Mouse (Mus musculus): ENCODE measurements around the gene Dbi.
A peak's percentile ranks its signal among the peaks of the same experiment; 100 is the strongest.

The Dbi gene

GRCm38 (mm10) chr1:120120969-120121811, at the start of gene Dbi, which contains the start of gene 3110009E18Rik:
Gene Dbi (minus strand): TSS chr1:120121078.
Gene 3110009E18Rik (plus strand): TSS chr1:120121187.
- peak; percentile 98 to 99 for DNase-seq

- DNase-seq = no peak
Observed at GRCm38 (mm10) chr1:120170307-120170706, 49.4 kb upstream of the Dbi start.

GRCm38 (mm10) chr1:120168674-120169073, 47.8 kb upstream of the Dbi start:
- no peak for DNase-seq

GRCm38 (mm10) chr1:120168016-120168415, 47.1 kb upstream of the Dbi start:
- no peak for DNase-seq

GRCm38 (mm10) chr1:120162616-120163015, 41.7 kb upstream of the Dbi start:
- no peak for DNase-seq

GRCm38 (mm10) chr1:120161502-120161901, 40.6 kb upstream of the Dbi start:
- DNase-seq = no peak

- DNase-seq = no peak
Observed at GRCm38 (mm10) chr1:120158474-120159127, 37.7 kb upstream of the Dbi start.

- DNase-seq = peak in 1 of 2 experiments; percentile 25
Observed at GRCm38 (mm10) chr1:120155325-120155724, 34.4 kb upstream of the Dbi start.

GRCm38 (mm10) chr1:120154232-120154631, 33.4 kb upstream of the Dbi start:
- DNase-seq = peak in 1 of 2 experiments; percentile 54

- no peak for DNase-seq
Observed at GRCm38 (mm10) chr1:120146994-120147393, 26.1 kb upstream of the Dbi start.

- DNase-seq = no peak
Observed at GRCm38 (mm10) chr1:120145527-120146216, 24.8 kb upstream of the Dbi start.

GRCm38 (mm10) chr1:120142551-120142950, 21.7 kb upstream of the Dbi start:
- peak in 1 of 2 experiments; percentile 28 for DNase-seq

- DNase-seq = no peak
Observed at GRCm38 (mm10) chr1:120140144-120140693, 19.3 kb upstream of the Dbi start.

- no peak for DNase-seq
Observed at GRCm38 (mm10) chr1:120138923-120139540, 18.2 kb upstream of the Dbi start.

- no peak for DNase-seq
Observed at GRCm38 (mm10) chr1:120135934-120136786, 15.3 kb upstream of the Dbi start.

GRCm38 (mm10) chr1:120132376-120132775, 11.5 kb upstream of the Dbi start:
- DNase-seq = no peak

- no peak for DNase-seq
Observed at GRCm38 (mm10) chr1:120126318-120126717, 5.4 kb upstream of the Dbi start.

GRCm38 (mm10) chr1:120125471-120125870, 4.6 kb upstream of the Dbi start:
- no peak for DNase-seq

GRCm38 (mm10) chr1:120124839-120125238, 4.0 kb upstream of the Dbi start:
- DNase-seq = no peak

GRCm38 (mm10) chr1:120122634-120123383, 1.9 kb upstream of the Dbi start:
- no peak for DNase-seq

Measured in lung, postnatal 4 days (tissue).